Mouse (Mus musculus) MEL (cell line): ENCODE results near the gene Zfp712.

Experiments used
- CTCF ChIP-seq, 3 experiments: IDR thresholded peaks in 2 of 3; conservative IDR thresholded peaks in 1 of 3; 2 replicates each; pipeline ENCODE4 v1.5.1; 2011 to 2012; ENCODE audit warnings: low read length in 3 of 3, low read depth in 2 of 3, mild to moderate bottlenecking in 2 of 3, improper control_type of control experiment in 1 of 3, inconsistent platforms in 1 of 3, mixed read lengths in 1 of 3, moderate library complexity in 1 of 3; ENCODE audit not compliant: control insufficient read depth in 1 of 3, insufficient read depth in 1 of 3, poor library complexity in 1 of 3, severe bottlenecking in 1 of 3
- EP300 ChIP-seq, 2 experiments: IDR thresholded peaks; 2 replicates each; pipeline ENCODE4 v1.6.1; 2011; ENCODE audit warnings: improper control_type of control experiment in 2 of 2, low read length in 2 of 2, low read depth in 1 of 2, mild to moderate bottlenecking in 1 of 2
- GATA1 ChIP-seq: IDR thresholded peaks from 2 replicates; pipeline ENCODE4 v1.6.1; 2011; ENCODE audit warnings: low read depth, low read length, improper control_type of control experiment
- HCFC1 ChIP-seq: IDR thresholded peaks from 2 replicates; pipeline ENCODE4 v1.6.1; 2012; ENCODE audit warnings: low read depth, mild to moderate bottlenecking, inconsistent platforms, low read length, improper control_type of control experiment, moderate library complexity
- MAX ChIP-seq: IDR thresholded peaks from 2 replicates; pipeline ENCODE4 v1.6.1; 2011; ENCODE audit warnings: low read length, improper control_type of control experiment
- MAZ ChIP-seq: IDR thresholded peaks from 2 replicates; pipeline ENCODE4 v1.6.1; 2012; ENCODE audit warnings: low read depth, mild to moderate bottlenecking, inconsistent platforms, low read length, improper control_type of control experiment
- MEF2A ChIP-seq: IDR thresholded peaks from 2 replicates; pipeline ENCODE4 v1.6.1; 2014; ENCODE audit warnings: low read depth, mild to moderate bottlenecking, inconsistent platforms, low read length, improper control_type of control experiment; ENCODE audit not compliant: poor library complexity, insufficient replicate concordance, severe bottlenecking; ENCODE audit errors: extremely low read depth
- MYC ChIP-seq: IDR thresholded peaks from 2 replicates; pipeline ENCODE4 v1.6.1; 2011; ENCODE audit warnings: low read depth, mild to moderate bottlenecking, low read length, improper control_type of control experiment, moderate library complexity
- POLR2A ChIP-seq, 2 experiments: IDR thresholded peaks; 2 replicates each; pipeline ENCODE4 v1.6.1; 2011 to 2012; ENCODE audit warnings: low read length in 2 of 2, mild to moderate bottlenecking in 2 of 2, control low read depth in 1 of 2, improper control_type of control experiment in 1 of 2, low read depth in 1 of 2, moderate library complexity in 1 of 2; ENCODE audit not compliant: control insufficient read depth in 1 of 2, insufficient read depth in 1 of 2, poor library complexity in 1 of 2
- POLR2AphosphoS5 ChIP-seq: IDR thresholded peaks from 2 replicates; pipeline ENCODE4 v1.6.1; 2012; ENCODE audit warnings: low read depth, borderline replicate concordance, mild to moderate bottlenecking, inconsistent platforms, low read length, moderate library complexity, mixed read lengths
- ZKSCAN1 ChIP-seq: IDR thresholded peaks from 2 replicates; pipeline ENCODE4 v1.6.1; 2012; ENCODE audit warnings: low read depth, mild to moderate bottlenecking, inconsistent platforms, low read length, improper control_type of control experiment, moderate library complexity

DNA sequence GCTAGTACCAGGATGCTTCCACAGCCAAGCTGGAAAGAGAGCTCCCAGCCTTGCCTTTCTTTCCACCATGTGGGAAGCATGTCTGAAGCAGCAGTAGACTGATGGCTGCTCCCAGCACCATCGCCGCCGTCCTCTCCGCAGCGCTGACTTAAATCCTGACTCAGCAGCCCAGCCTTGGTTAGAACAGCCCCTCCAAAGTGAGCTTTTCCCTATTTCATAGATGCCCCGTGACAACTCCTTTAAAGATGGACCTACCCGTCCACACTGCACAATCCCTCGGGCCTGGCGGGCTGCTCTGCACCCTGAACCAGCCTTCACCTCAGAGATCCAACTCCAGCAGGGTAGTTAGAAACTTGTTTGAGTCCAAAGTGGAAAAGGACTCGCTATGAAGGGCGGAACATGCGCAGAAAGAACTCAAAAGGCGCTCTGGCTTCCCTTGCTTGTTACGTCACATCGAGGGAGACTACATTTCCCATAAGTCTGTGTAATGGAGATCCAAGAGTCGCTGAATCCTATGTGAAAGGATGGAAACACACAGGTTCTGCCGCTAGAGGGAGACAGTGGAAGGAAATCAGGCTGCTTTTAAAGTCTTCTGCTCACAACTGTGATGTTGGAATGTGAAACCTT lies 47.3 kb upstream of the Zfp712 start, which contains the start of gene Gm28557:
- TF ChIP-seq MEF2A = no peak
- no peak; the same call in none of the 2 replicates for TF ChIP-seq MAX
- TF ChIP-seq EP300 (IDR thresholded peaks at IDR 0.05; ENCODE audit: low read depth in 1 of 2, low read length in 2 of 2) = no peak
- peak; percentile 22; the same call in 1 of the 2 replicates for TF ChIP-seq GATA1
- TF ChIP-seq POLR2A (IDR thresholded peaks at IDR 0.05; ENCODE audit: control insufficient read depth in 1 of 2, insufficient read depth in 1 of 2, low read depth in 1 of 2, low read length in 2 of 2, poor library complexity in 1 of 2) = peak; percentile 65 to 96; a peak in 3 of 4 replicates
- TF ChIP-seq HCFC1 = peak; percentile 99
- TF ChIP-seq CTCF (IDR thresholded peaks at IDR 0.05 in 2 of 3, conservative IDR thresholded peaks at IDR 0.05 in 1 of 3; ENCODE audit: control insufficient read depth in 1 of 3, insufficient read depth in 1 of 3, low read depth in 2 of 3, low read length in 3 of 3, poor library complexity in 1 of 3, severe bottlenecking in 1 of 3) = peak; percentile 52 to 89 (median 73)
- TF ChIP-seq MYC = peak; percentile 90
- no peak for TF ChIP-seq ZKSCAN1
- TF ChIP-seq POLR2AphosphoS5 = no peak
- no peak; the same call in 1 of the 2 replicates for TF ChIP-seq MAZ
